Mouse (Mus musculus): ENCODE results near the gene St3gal4. TPM values are rescaled to one million over a fixed set of nuclear protein-coding genes. Genes with fewer than 3 reads are reported as not detected.
A peak's percentile ranks its signal among the peaks of the same experiment; 100 is the strongest.

The St3gal4 gene
- polyA plus RNA-seq, 1 experiment: 14.5 TPM

GRCm38 (mm10) chr9:35041493-35041892 is 77.6 kb downstream of the St3gal4 start:
- H3K27ac ChIP-seq (ENCODE audit: insufficient read depth, low read length): no peak overlapping the region
- H3K27me3 ChIP-seq (ENCODE audit: control insufficient read depth, insufficient read depth, low read length): no peaks in the 10 kb centered on the region
- TF ChIP-seq POLR2A (IDR thresholded peaks at IDR 0.05; ENCODE audit: borderline replicate concordance, insufficient read depth, low read length) (no peak), CTCF (IDR thresholded peaks at IDR 0.05; ENCODE audit: borderline replicate concordance, insufficient read depth, low read depth, low read length) (no peak)
- H3K4me3 ChIP-seq (replicated peaks; ENCODE audit: insufficient read depth, low read depth, low read length): no peak overlapping the region
- DNase-seq: peak in 1 of 2 experiments; percentile 4
- H3K4me1 ChIP-seq (ENCODE audit: control insufficient read depth, insufficient read depth, low read length): no peaks in the 10 kb centered on the region; the same call in 1 of the 2 replicates
- WGBS: 31% methylated on average over 5 of the region's 5 CpGs

GRCm38 (mm10) chr9:35039846-35040245 is 79.2 kb downstream of the St3gal4 start:
- no peaks in the 10 kb centered on the region for H3K4me1 ChIP-seq (ENCODE audit: control insufficient read depth, insufficient read depth, low read length)
- H3K4me3 ChIP-seq (replicated peaks; ENCODE audit: insufficient read depth, low read depth, low read length): no peak overlapping the region
- 84% methylated on average over 5 of the region's 5 CpGs for WGBS
- no peak overlapping the region for H3K27ac ChIP-seq (ENCODE audit: insufficient read depth, low read length)
- TF ChIP-seq POLR2A (IDR thresholded peaks at IDR 0.05; ENCODE audit: borderline replicate concordance, insufficient read depth, low read length): no peak
- no peak for TF ChIP-seq CTCF (IDR thresholded peaks at IDR 0.05; ENCODE audit: borderline replicate concordance, insufficient read depth, low read depth, low read length)
- DNase-seq: no peak
- no peaks in the 10 kb centered on the region for H3K27me3 ChIP-seq (ENCODE audit: control insufficient read depth, insufficient read depth, low read length)

DNA sequence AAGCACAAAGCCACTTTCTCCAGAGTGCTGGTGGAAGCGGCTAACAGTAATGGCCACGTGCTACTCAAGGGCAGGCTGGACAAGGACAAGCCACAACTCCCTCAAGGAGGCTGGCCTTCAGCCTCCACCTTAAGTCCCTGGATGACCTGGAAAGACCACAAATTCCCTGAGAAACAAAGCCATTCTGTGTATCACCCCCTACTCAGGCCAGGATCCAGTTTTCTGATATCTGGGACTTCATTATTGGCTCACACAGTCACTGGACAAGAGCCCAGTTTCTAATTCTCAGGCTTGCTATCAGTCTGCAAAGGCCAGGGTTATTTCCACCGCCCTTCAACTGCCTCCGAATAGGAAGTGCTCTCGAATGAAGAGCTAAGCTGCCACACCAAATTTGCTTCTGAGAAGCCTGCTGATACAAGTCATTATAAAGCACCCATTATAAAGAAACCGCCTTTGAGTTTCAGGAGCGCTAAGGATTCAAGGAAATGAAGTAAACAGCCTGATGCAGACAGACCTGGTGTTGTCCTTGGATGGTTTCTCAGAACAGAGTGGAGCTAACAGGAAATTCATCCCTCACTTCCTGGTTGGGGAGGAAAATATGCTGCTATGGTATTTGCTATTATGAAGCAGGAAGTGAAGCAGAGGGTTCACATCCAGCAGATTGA is 80.0 kb downstream of the St3gal4 start:
- Histone ChIP-seq H3K27ac (ENCODE audit: insufficient read depth, low read length) (no peak overlapping the region), H3K4me1 (ENCODE audit: control insufficient read depth, insufficient read depth, low read length) (no peaks in the 10 kb centered on the region), H3K27me3 (ENCODE audit: control insufficient read depth, insufficient read depth, low read length) (no peaks in the 10 kb centered on the region), H3K4me3 (replicated peaks; ENCODE audit: insufficient read depth, low read depth, low read length) (no peak overlapping the region)
- WGBS: 37% methylated on average over 7 of the region's 7 CpGs
- TF ChIP-seq CTCF (IDR thresholded peaks at IDR 0.05; ENCODE audit: borderline replicate concordance, insufficient read depth, low read depth, low read length) (no peak), POLR2A (IDR thresholded peaks at IDR 0.05; ENCODE audit: borderline replicate concordance, insufficient read depth, low read length) (no peak)
- DNase-seq: peak in 1 of 2 experiments; percentile 43

DNA sequence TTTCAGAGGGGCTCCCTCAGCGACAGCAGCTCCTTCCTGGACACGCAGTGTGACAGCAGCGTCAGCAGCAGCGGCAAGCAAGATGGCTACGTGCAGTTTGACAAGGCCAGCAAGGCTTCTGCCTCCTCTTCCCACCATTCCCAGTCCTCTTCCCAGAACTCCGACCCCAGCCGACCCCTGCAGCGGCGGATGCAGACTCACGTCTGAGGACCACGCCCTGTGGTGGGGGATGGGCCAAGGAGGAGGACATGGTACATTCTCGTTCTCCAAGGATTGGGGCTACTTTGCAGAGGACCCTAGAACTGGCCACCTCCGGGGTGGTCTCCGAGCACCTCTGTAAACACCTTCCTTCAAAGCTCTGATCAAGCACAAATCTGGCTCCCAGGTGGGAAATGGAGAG is 84.0 kb downstream of the St3gal4 start:
- H3K4me3 ChIP-seq (replicated peaks; ENCODE audit: insufficient read depth, low read depth, low read length): no peak overlapping the region

DNA sequence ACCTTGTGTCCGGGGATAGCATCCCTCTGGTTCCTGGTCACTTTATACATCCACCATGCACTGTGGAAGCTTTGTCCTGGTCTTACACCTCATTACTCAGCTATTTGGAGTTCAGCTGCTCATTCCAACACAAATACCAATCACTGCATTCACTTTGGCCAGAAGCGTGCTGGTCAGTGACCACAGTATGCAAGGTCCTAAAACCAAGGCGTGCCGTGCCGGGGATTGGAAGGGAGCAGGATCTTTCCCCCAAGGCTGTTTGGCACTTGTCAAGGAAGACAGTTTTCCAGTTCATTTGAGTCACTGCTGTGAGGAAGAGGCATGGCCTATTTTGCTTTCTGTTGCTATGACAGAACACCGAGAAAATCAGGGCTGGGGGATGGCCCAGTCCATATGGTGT is 86.6 kb downstream of the St3gal4 start:
- H3K27ac ChIP-seq (ENCODE audit: insufficient read depth, low read length): no peak overlapping the region
- no peak for TF ChIP-seq POLR2A (IDR thresholded peaks at IDR 0.05; ENCODE audit: borderline replicate concordance, insufficient read depth, low read length)
- TF ChIP-seq CTCF (IDR thresholded peaks at IDR 0.05; ENCODE audit: borderline replicate concordance, insufficient read depth, low read depth, low read length): no peak
- 15% methylated on average over 6 of the region's 6 CpGs for whole genome bisulfite sequencing
- no peak overlapping the region for H3K4me3 ChIP-seq (replicated peaks; ENCODE audit: insufficient read depth, low read depth, low read length)
- peaks cover 4% of the 10 kb centered on the region; the same call in 1 of the 2 replicates for H3K4me1 ChIP-seq (ENCODE audit: control insufficient read depth, insufficient read depth, low read length)
- DNase-seq: peak in 1 of 2 experiments; percentile 46
- H3K27me3 ChIP-seq (ENCODE audit: control insufficient read depth, insufficient read depth, low read length): no peaks in the 10 kb centered on the region

More for the DNA sequence above, 84.0 kb downstream of the St3gal4 start:
- WGBS: 78% methylated on average over 14 of the region's 14 CpGs
- no peak for DNase-seq
- Histone ChIP-seq H3K4me1 (ENCODE audit: control insufficient read depth, insufficient read depth, low read length) (peaks cover 4% of the 10 kb centered on the region; the same call in 1 of the 2 replicates), H3K27me3 (ENCODE audit: control insufficient read depth, insufficient read depth, low read length) (no peaks in the 10 kb centered on the region), H3K27ac (ENCODE audit: insufficient read depth, low read length) (no peak overlapping the region)
- no peak for TF ChIP-seq CTCF (IDR thresholded peaks at IDR 0.05; ENCODE audit: borderline replicate concordance, insufficient read depth, low read depth, low read length)
- TF ChIP-seq POLR2A (IDR thresholded peaks at IDR 0.05; ENCODE audit: borderline replicate concordance, insufficient read depth, low read length): no peak

DNA sequence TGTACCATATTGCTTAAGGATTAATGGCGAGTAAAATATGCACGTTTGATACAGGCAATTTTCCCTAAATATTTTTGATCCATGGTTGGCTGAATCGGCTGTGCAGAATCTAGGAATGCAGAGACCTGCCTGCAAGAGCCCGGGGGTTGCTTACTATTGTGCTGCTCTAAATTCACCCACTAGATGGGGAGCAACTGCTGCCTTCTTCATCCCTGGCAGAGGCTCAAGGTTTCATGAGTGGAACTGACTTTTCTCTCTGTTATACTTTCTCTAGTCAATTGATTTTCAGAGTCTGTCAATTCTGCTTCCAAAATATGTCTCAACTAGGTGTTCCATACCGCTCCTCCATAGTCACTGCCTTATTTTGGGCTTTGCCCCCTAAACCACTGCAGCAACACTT is 88.2 kb downstream of the St3gal4 start:
- WGBS: 71% methylated on average over 5 of the region's 5 CpGs
- no peak for DNase-seq

DNA sequence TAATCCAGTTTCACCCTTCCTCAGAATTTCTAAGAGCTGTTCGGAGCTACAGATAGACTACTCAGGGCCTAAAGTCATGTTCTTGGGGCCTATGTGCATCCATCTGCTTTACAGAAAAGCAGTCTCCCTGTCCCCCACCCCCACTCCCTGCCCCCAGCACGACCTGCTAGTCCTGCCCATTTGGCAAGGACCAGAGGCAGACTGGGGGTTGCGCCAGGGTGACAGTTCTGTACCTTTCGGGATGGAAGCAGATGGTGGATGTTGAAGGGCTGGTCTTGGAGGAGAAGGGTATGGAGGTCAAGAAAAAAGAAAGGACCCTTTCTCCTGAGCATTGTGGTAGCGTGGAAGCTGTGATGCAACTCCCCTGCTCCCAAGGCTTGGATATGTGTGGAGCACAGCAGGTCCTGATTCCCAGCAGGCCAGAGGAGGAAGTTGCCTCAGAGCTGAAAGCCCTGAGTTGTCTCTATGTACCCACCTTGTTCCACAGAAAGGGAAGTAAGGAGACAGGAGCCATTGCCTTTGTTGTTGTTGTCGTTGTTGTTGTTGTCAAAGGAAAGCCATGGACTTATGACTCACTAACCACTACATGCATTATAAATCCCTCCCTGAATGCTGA is 91.6 kb downstream of the St3gal4 start:
- no peak for TF ChIP-seq POLR2A (IDR thresholded peaks at IDR 0.05; ENCODE audit: borderline replicate concordance, insufficient read depth, low read length)
- no peak for TF ChIP-seq CTCF (IDR thresholded peaks at IDR 0.05; ENCODE audit: borderline replicate concordance, insufficient read depth, low read depth, low read length)
- Histone ChIP-seq H3K27me3 (ENCODE audit: control insufficient read depth, insufficient read depth, low read length) (no peaks in the 10 kb centered on the region), H3K27ac (ENCODE audit: insufficient read depth, low read length) (no peak overlapping the region), H3K4me3 (replicated peaks; ENCODE audit: insufficient read depth, low read depth, low read length) (no peak overlapping the region), H3K4me1 (ENCODE audit: control insufficient read depth, insufficient read depth, low read length) (peaks cover 17% of the 10 kb centered on the region; the same call in 1 of the 2 replicates)
- DNase-seq: no peak
- WGBS: 62% methylated on average over 6 of the region's 6 CpGs

More for the DNA sequence above, 88.2 kb downstream of the St3gal4 start:
- TF ChIP-seq POLR2A (IDR thresholded peaks at IDR 0.05; ENCODE audit: borderline replicate concordance, insufficient read depth, low read length): no peak
- TF ChIP-seq CTCF (IDR thresholded peaks at IDR 0.05; ENCODE audit: borderline replicate concordance, insufficient read depth, low read depth, low read length): 0 out of 2 replicates have a peak, but pooled peaks have one; percentile 11
- peaks cover 12% of the 10 kb centered on the region; the same call in 1 of the 2 replicates for H3K4me1 ChIP-seq (ENCODE audit: control insufficient read depth, insufficient read depth, low read length)
- no peak overlapping the region for H3K4me3 ChIP-seq (replicated peaks; ENCODE audit: insufficient read depth, low read depth, low read length)
- H3K27me3 ChIP-seq (ENCODE audit: control insufficient read depth, insufficient read depth, low read length): no peaks in the 10 kb centered on the region
- H3K27ac ChIP-seq (ENCODE audit: insufficient read depth, low read length): no peak overlapping the region

DNA sequence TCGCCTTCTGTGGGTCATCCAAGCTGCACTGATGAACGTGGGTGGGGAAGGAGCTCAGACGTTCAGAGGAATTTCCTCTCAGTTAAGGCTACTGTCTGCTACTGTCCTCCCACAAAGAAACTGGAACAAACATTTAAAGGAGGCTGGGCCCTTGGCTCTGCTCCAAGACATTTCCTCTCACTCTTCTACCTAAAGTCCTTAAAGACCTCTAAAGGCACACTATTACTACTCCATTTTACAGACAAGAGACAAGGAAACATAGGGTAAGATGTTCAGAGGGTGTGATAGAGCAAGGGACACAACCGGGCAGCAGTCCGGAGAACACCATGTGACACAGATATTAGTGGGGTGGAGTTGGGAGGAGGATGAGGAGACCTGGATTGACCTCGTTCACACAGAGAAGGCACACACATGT is 92.2 kb downstream of the St3gal4 start:
- Histone ChIP-seq H3K27ac (ENCODE audit: insufficient read depth, low read length) (no peak overlapping the region), H3K4me3 (replicated peaks; ENCODE audit: insufficient read depth, low read depth, low read length) (no peak overlapping the region), H3K4me1 (ENCODE audit: control insufficient read depth, insufficient read depth, low read length) (peaks cover 14% of the 10 kb centered on the region; the same call in 1 of the 2 replicates), H3K27me3 (ENCODE audit: control insufficient read depth, insufficient read depth, low read length) (no peaks in the 10 kb centered on the region)
- WGBS: 43% methylated on average over 6 of the region's 6 CpGs
- TF ChIP-seq POLR2A (IDR thresholded peaks at IDR 0.05; ENCODE audit: borderline replicate concordance, insufficient read depth, low read length): no peak
- no peak for DNase-seq
